Mouse (Mus musculus) heart, embryonic 12.5 days (tissue): ENCODE data around the gene Scfd2. TPM values are rescaled to one million over a fixed set of nuclear protein-coding genes. Genes with fewer than 3 reads are reported as not detected.
A peak's percentile ranks its signal among the peaks of the same experiment; 100 is the strongest.

Experiments used
- ATAC-seq: fragments of 200-750 bp; cut with Nextera tagmentation; 2 replicates; pipeline ENCODE4 v1.8.0; 2017; ENCODE audit warnings: moderate TSS enrichment, moderate library complexity; ENCODE audit not compliant: insufficient number of reproducible peaks, low FRiP score
- H3K27ac ChIP-seq: fragments of 300-500 bp; sonication (generic); 2 replicates; pipeline ENCODE4 v1.5.1; 2016; ENCODE audit warnings: mild to moderate bottlenecking, moderate library complexity; ENCODE audit not compliant: poor library complexity, severe bottlenecking
- H3K27me3 ChIP-seq: fragments of 300-500 bp; sonication (generic); replicated peaks from 2 replicates; pipeline ENCODE4 v1.6.1; 2016; ENCODE audit warnings: mild to moderate bottlenecking, moderate library complexity
- H3K36me3 ChIP-seq: fragments of 300-500 bp; sonication (generic); 2 replicates; pipeline ENCODE4 v1.6.1; 2016; ENCODE audit warnings: mild to moderate bottlenecking, moderate library complexity
- H3K4me1 ChIP-seq: fragments of 300-500 bp; sonication (generic); replicated peaks from 2 replicates; pipeline ENCODE4 v1.6.1; 2016; ENCODE audit warnings: mild to moderate bottlenecking
- H3K4me2 ChIP-seq: fragments of 300-500 bp; sonication (generic); 2 replicates; pipeline ENCODE4 v1.6.1; 2016; ENCODE audit warnings: mild to moderate bottlenecking, moderate library complexity
- H3K4me3 ChIP-seq: fragments of 300-500 bp; sonication (generic); 2 replicates; pipeline ENCODE4 v1.5.1; 2016; ENCODE audit warnings: mild to moderate bottlenecking
- H3K9ac ChIP-seq: fragments of 300-500 bp; sonication (generic); 2 replicates; pipeline ENCODE4 v1.6.1; 2016; ENCODE audit warnings: mild to moderate bottlenecking, moderate library complexity
- H3K9me3 ChIP-seq: fragments of 300-500 bp; sonication (generic); replicated peaks from 2 replicates; pipeline ENCODE4 v1.6.1; 2016; ENCODE audit warnings: mild to moderate bottlenecking, moderate library complexity
- WGBS: fragments of 180-500 bp; shearing (Covaris S2); methylation state at CpG from one replicate; pipeline ENCODE4 v1.1.7; 2016; 5-methylcytosine and 5-hydroxymethylcytosine counted together
- polyA plus RNA-seq: library from polyadenylated mRNA; unstranded; fragments of >200 nt; fragmentation: Nextera tagmentation; extraction: Ambion mirVana; gene quantifications from 2 replicates; pipeline ENCODE4 v1.2.1, GENCODE M21; 2016

The Scfd2 gene
- polyA plus RNA-seq, 1 experiment from 2014 or later: 13.6 TPM

DNA sequence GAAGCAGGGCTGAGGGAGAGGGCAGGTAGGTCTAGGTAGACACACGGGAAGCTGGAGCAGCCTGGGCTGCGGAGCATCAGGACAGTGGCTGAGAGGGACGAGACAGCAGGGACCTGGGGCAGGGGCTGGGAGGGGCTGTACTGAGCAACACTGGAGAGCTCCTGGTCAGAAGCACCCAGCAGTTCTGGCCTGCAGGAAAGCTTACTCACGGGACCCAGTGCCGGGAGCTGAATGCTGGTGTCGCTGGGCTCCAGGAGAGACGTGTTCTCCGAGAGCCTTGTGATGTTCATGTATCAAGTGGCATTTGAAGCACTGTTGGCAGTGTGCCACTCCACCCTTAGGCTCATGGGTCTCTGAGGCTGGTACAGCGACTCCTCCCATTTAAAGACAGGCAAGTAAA lies 240.0 kb downstream of the Scfd2 start:
- Histone ChIP-seq H3K9ac (no peak overlapping the region), H3K9me3 (no peaks in the 10 kb centered on the region), H3K27me3 (no peaks in the 10 kb centered on the region), H3K27ac (peak overlapping the region; percentile 75), H3K36me3 (no peaks in the 10 kb centered on the region), H3K4me3 (no peak overlapping the region), H3K4me1 (peaks cover 39% of the 10 kb centered on the region), H3K4me2 (no peak overlapping the region)
- WGBS: 52% methylated on average over 9 of the region's 9 CpGs
- ATAC-seq: peak; percentile 49

DNA sequence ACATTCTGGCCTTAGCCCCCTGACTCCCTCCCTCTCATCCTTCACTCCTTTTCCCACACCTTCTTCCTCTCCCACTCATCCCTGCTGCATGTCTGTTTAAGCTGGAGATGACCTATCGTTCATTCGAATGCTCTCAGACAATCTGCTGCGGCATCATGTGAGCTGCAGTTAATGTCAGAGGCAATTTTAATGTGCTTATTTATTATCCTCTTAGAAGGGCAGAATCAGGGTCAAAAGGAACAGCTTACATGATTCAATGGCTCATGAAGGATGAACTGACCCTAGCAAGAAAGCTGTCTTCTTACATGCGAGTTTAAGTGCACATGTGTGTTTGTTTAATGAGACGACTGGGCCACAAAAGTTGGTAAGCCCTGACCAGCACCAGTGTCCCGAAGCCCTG lies 241.6 kb downstream of the Scfd2 start:
- 89% methylated on average over 6 of the region's 6 CpGs for WGBS

DNA sequence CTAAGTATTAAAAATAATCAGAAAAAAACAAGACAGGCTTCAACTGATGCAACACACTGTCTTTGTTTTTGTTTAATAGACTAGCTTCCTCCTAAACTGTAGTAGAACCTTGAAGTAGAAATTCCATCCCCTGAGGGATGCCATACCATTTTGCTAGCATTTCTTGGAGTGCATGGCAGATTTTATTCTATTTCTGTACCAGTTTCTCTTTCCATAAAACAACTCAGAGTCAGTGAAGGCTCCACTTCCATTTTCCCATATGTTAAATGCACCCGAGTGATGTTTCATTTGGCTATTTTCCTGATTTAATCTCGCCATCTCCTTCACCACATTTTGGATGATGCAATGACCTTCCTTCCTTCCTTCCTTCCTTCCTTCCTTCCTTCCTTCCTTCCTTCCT lies 243.4 kb downstream of the Scfd2 start:
- Histone ChIP-seq H3K9ac (no peak overlapping the region), H3K4me2 (no peak overlapping the region), H3K27ac (no peak overlapping the region), H3K36me3 (no peaks in the 10 kb centered on the region), H3K4me1 (peaks cover 27% of the 10 kb centered on the region), H3K27me3 (no peaks in the 10 kb centered on the region), H3K4me3 (no peak overlapping the region), H3K9me3 (no peaks in the 10 kb centered on the region)
- WGBS: 82% methylated on average over 2 of the region's 2 CpGs
- no peak for ATAC-seq

More for the DNA sequence above, 241.6 kb downstream of the Scfd2 start:
- Histone ChIP-seq H3K36me3 (no peaks in the 10 kb centered on the region), H3K9me3 (no peaks in the 10 kb centered on the region), H3K4me3 (no peak overlapping the region), H3K4me1 (peaks cover 35% of the 10 kb centered on the region), H3K9ac (no peak overlapping the region), H3K4me2 (no peak overlapping the region), H3K27me3 (no peaks in the 10 kb centered on the region), H3K27ac (no peak overlapping the region)
- no peak for ATAC-seq

- 36% methylated on average over 4 of the region's 4 CpGs for WGBS
- Histone ChIP-seq H3K4me3 (no peak overlapping the region), H3K4me2 (no peak overlapping the region), H3K4me1 (peaks cover 22% of the 10 kb centered on the region), H3K9ac (no peak overlapping the region), H3K9me3 (no peaks in the 10 kb centered on the region), H3K27ac (no peak overlapping the region), H3K36me3 (no peaks in the 10 kb centered on the region), H3K27me3 (no peaks in the 10 kb centered on the region)
- ATAC-seq: no peak
These were observed 245.3 kb downstream of the Scfd2 start for GRCm38 (mm10) chr5:74286301-74286700.

DNA sequence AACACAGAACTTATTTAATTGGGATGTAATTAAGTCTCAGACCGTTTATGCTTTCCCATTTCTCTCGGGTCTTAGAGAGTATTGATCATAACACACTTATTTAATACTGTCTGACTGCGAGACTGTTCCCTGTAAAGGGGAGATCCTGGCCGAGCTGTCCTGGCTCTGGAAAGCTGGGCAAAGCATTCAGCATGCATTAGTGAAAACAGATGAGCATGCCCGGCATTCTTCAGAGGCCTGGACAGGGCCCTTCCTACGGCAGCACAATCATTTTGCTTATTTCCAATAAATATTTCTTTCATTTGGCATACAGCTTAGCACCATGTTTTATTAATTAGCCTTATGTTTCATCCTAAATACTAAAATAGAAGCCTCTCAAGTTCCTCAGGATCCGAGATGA lies 245.8 kb downstream of the Scfd2 start:
- peaks cover 23% of the 10 kb centered on the region for H3K4me1 ChIP-seq
- no peak overlapping the region for H3K4me3 ChIP-seq
- H3K36me3 ChIP-seq: no peaks in the 10 kb centered on the region
- H3K9ac ChIP-seq: no peak overlapping the region
- H3K27me3 ChIP-seq: no peaks in the 10 kb centered on the region
- no peak overlapping the region for H3K27ac ChIP-seq
- no peak overlapping the region for H3K4me2 ChIP-seq
- no peak for ATAC-seq
- WGBS: 46% methylated on average over 7 of the region's 7 CpGs
- H3K9me3 ChIP-seq: no peaks in the 10 kb centered on the region

GRCm38 (mm10) chr5:74285289-74285688 lies 246.3 kb downstream of the Scfd2 start:
- H3K9ac ChIP-seq: no peak overlapping the region
- H3K4me1 ChIP-seq: peaks cover 23% of the 10 kb centered on the region
- ATAC-seq: no peak
- no peak overlapping the region for H3K4me3 ChIP-seq
- no peak overlapping the region for H3K27ac ChIP-seq
- H3K27me3 ChIP-seq: no peaks in the 10 kb centered on the region
- H3K9me3 ChIP-seq: no peaks in the 10 kb centered on the region
- H3K36me3 ChIP-seq: no peaks in the 10 kb centered on the region
- 73% methylated on average over 2 of the region's 2 CpGs for WGBS
- H3K4me2 ChIP-seq: no peak overlapping the region

GRCm38 (mm10) chr5:74283545-74283944 lies 248.0 kb downstream of the Scfd2 start:
- Histone ChIP-seq H3K9me3 (no peaks in the 10 kb centered on the region), H3K4me1 (peaks cover 28% of the 10 kb centered on the region), H3K36me3 (no peaks in the 10 kb centered on the region), H3K27me3 (no peaks in the 10 kb centered on the region), H3K4me3 (no peak overlapping the region), H3K9ac (no peak overlapping the region), H3K4me2 (no peak overlapping the region), H3K27ac (no peak overlapping the region)
- 36% methylated on average over 8 of the region's 8 CpGs for WGBS
- ATAC-seq: no peak

- ATAC-seq: no peak
- Histone ChIP-seq H3K27ac (no peak overlapping the region), H3K27me3 (no peaks in the 10 kb centered on the region), H3K9ac (no peak overlapping the region), H3K4me3 (no peak overlapping the region), H3K36me3 (no peaks in the 10 kb centered on the region), H3K4me2 (no peak overlapping the region), H3K4me1 (peaks cover 32% of the 10 kb centered on the region), H3K9me3 (no peaks in the 10 kb centered on the region)
- 80% methylated on average over 8 of the region's 8 CpGs for WGBS
These were observed 250.1 kb downstream of the Scfd2 start for GRCm38 (mm10) chr5:74281480-74281879.

DNA sequence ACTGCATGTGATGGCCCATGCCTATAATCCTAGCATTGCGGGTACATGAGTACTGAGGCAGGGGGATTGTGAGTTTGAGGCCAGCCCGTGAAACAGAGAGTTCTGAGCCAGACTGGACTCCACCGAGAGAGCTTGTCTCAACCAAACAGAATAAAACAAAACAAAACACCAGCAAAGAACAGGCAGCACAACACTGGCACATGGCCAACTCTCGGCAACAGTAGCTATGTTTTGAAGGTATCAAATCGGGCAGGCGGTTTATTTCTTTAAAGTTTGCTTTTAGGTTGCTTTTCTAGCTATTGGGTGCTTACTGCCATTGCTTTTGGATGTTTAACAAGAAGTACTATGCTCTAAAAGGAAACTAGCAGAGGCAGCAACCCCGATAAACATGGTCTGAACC lies 251.9 kb downstream of the Scfd2 start:
- Histone ChIP-seq H3K27me3 (no peaks in the 10 kb centered on the region), H3K9me3 (no peaks in the 10 kb centered on the region), H3K36me3 (no peaks in the 10 kb centered on the region), H3K4me1 (peaks cover 26% of the 10 kb centered on the region), H3K4me2 (no peak overlapping the region), H3K27ac (no peak overlapping the region), H3K9ac (no peak overlapping the region), H3K4me3 (no peak overlapping the region)
- 72% methylated on average over 7 of the region's 7 CpGs for WGBS
- no peak for ATAC-seq

DNA sequence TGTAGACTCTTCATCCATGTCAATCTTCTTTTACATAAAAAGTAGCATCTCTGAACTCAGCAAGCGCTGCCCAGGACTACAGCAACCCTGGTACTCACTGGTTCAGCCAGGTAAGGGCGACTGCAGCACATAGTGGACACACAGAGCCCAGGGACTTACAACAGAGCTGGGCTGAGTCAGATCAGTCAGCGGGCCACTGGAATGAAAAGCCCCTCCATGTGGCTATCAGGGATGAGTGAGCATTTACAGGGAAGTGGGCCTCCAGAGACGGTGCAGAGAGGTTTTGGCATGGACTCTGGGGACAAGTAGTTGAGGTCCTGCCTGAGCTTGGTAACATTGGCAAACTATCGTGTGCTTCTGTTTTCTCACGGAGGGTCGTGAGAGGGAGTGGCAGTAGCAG lies 253.1 kb downstream of the Scfd2 start:
- Histone ChIP-seq H3K27me3 (no peaks in the 10 kb centered on the region), H3K4me2 (no peak overlapping the region), H3K27ac (no peak overlapping the region), H3K9me3 (no peaks in the 10 kb centered on the region), H3K4me3 (no peak overlapping the region), H3K4me1 (peaks cover 29% of the 10 kb centered on the region), H3K9ac (no peak overlapping the region; the same call in 1 of the 2 replicates), H3K36me3 (no peaks in the 10 kb centered on the region)
- ATAC-seq: no peak
- 71% methylated on average over 7 of the region's 7 CpGs for WGBS

GRCm38 (mm10) chr5:74277712-74278111 lies 253.8 kb downstream of the Scfd2 start:
- no peak overlapping the region for H3K27ac ChIP-seq
- H3K9ac ChIP-seq: no peak overlapping the region
- 6% methylated on average over 3 of the region's 3 CpGs for WGBS
- no peaks in the 10 kb centered on the region for H3K9me3 ChIP-seq
- no peak overlapping the region for H3K4me3 ChIP-seq
- no peak overlapping the region for H3K4me2 ChIP-seq
- H3K4me1 ChIP-seq: peaks cover 34% of the 10 kb centered on the region
- H3K27me3 ChIP-seq: no peaks in the 10 kb centered on the region
- no peaks in the 10 kb centered on the region for H3K36me3 ChIP-seq
- 0 out of 2 replicates have a peak, but pooled peaks have one; percentile 30 for ATAC-seq

- ATAC-seq: no peak
- H3K27ac ChIP-seq: no peak overlapping the region
- H3K36me3 ChIP-seq: no peaks in the 10 kb centered on the region
- 76% methylated on average over 5 of the region's 5 CpGs for WGBS
- no peaks in the 10 kb centered on the region for H3K27me3 ChIP-seq
- peaks cover 34% of the 10 kb centered on the region for H3K4me1 ChIP-seq
- H3K9me3 ChIP-seq: no peaks in the 10 kb centered on the region
- no peak overlapping the region for H3K4me3 ChIP-seq
- no peak overlapping the region for H3K4me2 ChIP-seq
- peak overlapping the region; percentile 49; the same call in 1 of the 2 replicates for H3K9ac ChIP-seq
These were observed 254.3 kb downstream of the Scfd2 start for GRCm38 (mm10) chr5:74277216-74277615.
